Mouse (Mus musculus): ENCODE results near the gene Slfn9. TPM values are rescaled to one million over a fixed set of nuclear protein-coding genes. Genes with fewer than 3 reads are reported as not detected.
"Not testable (repeated sequence)": the region's sequence is repeated elsewhere in the genome, so short reads cannot be mapped to it uniquely, and the experiment has no call there.

The Slfn9 gene
- polyA plus RNA-seq (2012; rRNA removed) = 0.30 and 0.61 TPM in 2 replicates

- Histone ChIP-seq H3K4me3 (ENCODE audit: low read depth, low read length) (peak within 1 kb of the TSS; percentile 73), H3K27ac (ENCODE audit: insufficient read depth, low read depth, low read length) (peak within 1 kb of the TSS; percentile 78), H3K4me1 (ENCODE audit: control insufficient read depth, insufficient read depth, insufficient read length, low read length) (peaks cover 5% of the 10 kb centered on the region; the same call in 1 of the 2 replicates), H3K27me3 (ENCODE audit: control insufficient read depth, insufficient read depth, low read length) (no peaks in the 10 kb centered on the region), H3K36me3 (ENCODE audit: control insufficient read depth, insufficient read depth, low read length) (no peaks in the 10 kb centered on the region)
- WGBS = 2% methylated on average over 14 of the region's 14 CpGs
- TF ChIP-seq CTCF (IDR thresholded peaks at IDR 0.05; ENCODE audit: extremely low read depth, insufficient read length, insufficient replicate concordance, low read depth, low read length) = no peak
Observed at GRCm38 (mm10) chr11:82991469-82992166, at the start of gene Slfn9. Gene Slfn9, minus strand, starts transcription at chr11:82991830.

DNA sequence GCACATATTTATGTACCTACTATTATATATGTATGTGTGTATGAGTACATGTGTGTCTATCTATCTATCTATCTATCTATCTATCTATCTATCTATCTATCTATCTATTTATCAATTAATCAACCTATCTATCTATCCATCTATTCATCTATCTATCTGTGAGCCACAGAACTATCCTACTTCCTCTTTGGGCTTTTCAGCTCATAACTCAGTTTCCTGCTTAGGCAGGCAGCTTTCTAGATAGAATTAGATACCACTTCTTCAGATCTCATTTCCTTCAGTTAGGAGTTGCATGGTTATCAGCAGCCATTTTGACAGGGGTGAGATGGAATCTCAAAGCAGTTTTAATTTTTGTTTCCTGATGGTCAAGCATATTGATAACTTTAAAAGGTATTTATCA, 49.4 kb upstream of the Slfn9 start:
- Histone ChIP-seq H3K27ac (ENCODE audit: insufficient read depth, low read depth, low read length) (no peak overlapping the region), H3K4me1 (ENCODE audit: control insufficient read depth, insufficient read depth, insufficient read length, low read length) (no peaks in the 10 kb centered on the region; the same call in 1 of the 2 replicates), H3K36me3 (ENCODE audit: control insufficient read depth, insufficient read depth, low read length) (no peaks in the 10 kb centered on the region), H3K27me3 (ENCODE audit: control insufficient read depth, insufficient read depth, low read length) (no peaks in the 10 kb centered on the region), H3K4me3 (ENCODE audit: low read depth, low read length) (no peak overlapping the region)
- no peak for TF ChIP-seq CTCF (IDR thresholded peaks at IDR 0.05; ENCODE audit: extremely low read depth, insufficient read length, insufficient replicate concordance, low read depth, low read length)
- no peak for TF ChIP-seq POLR2A (IDR thresholded peaks at IDR 0.05; ENCODE audit: low read depth, low read length)

DNA sequence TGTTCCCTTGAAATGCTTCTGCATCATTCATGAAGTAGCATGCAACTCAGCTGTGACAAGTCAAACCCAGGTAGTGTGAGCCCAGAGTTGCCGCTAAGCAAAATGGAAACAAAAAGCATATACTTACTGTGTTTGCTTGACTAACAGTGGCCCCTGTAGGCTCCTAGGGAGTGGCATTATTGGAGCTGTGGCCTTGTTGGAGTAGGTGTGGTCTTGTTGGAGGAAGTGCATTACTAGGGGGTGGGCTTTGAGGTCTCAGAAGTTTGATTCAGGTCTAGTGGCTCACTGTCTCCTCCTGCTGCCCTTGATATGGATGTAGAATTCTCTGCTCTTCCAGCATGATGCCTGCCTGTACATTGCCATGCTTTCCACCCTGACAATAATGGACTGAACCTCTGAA, 48.7 kb upstream of the Slfn9 start:
- Histone ChIP-seq H3K27ac (ENCODE audit: insufficient read depth, low read depth, low read length) (no peak overlapping the region), H3K4me1 (ENCODE audit: control insufficient read depth, insufficient read depth, insufficient read length, low read length) (no peaks in the 10 kb centered on the region; the same call in 1 of the 2 replicates), H3K36me3 (ENCODE audit: control insufficient read depth, insufficient read depth, low read length) (no peaks in the 10 kb centered on the region), H3K27me3 (ENCODE audit: control insufficient read depth, insufficient read depth, low read length) (no peaks in the 10 kb centered on the region), H3K4me3 (ENCODE audit: low read depth, low read length) (no peak overlapping the region)
- no peak for TF ChIP-seq CTCF (IDR thresholded peaks at IDR 0.05; ENCODE audit: extremely low read depth, insufficient read length, insufficient replicate concordance, low read depth, low read length)
- TF ChIP-seq POLR2A (IDR thresholded peaks at IDR 0.05; ENCODE audit: low read depth, low read length) = no peak
- WGBS = 28% methylated on average over 1 of the region's 1 CpGs

- Histone ChIP-seq H3K4me3 (ENCODE audit: low read depth, low read length) (peak overlapping the region; percentile 51), H3K36me3 (ENCODE audit: control insufficient read depth, insufficient read depth, low read length) (no peaks in the 10 kb centered on the region), H3K27me3 (ENCODE audit: control insufficient read depth, insufficient read depth, low read length) (no peaks in the 10 kb centered on the region), H3K4me1 (ENCODE audit: control insufficient read depth, insufficient read depth, insufficient read length, low read length) (no peaks in the 10 kb centered on the region; the same call in 1 of the 2 replicates), H3K27ac (ENCODE audit: insufficient read depth, low read depth, low read length) (no peak overlapping the region)
- WGBS = 17% methylated on average over 19 of the region's 19 CpGs
- TF ChIP-seq CTCF (IDR thresholded peaks at IDR 0.05; ENCODE audit: extremely low read depth, insufficient read length, insufficient replicate concordance, low read depth, low read length) (no peak), POLR2A (IDR thresholded peaks at IDR 0.05; ENCODE audit: low read depth, low read length) (no peak)
Observed at GRCm38 (mm10) chr11:83039796-83040195, 48.2 kb upstream of the Slfn9 start.

- TF ChIP-seq CTCF (IDR thresholded peaks at IDR 0.05; ENCODE audit: extremely low read depth, insufficient read length, insufficient replicate concordance, low read depth, low read length) (no peak), POLR2A (IDR thresholded peaks at IDR 0.05; ENCODE audit: low read depth, low read length) (no peak)
- Histone ChIP-seq H3K27me3 (ENCODE audit: control insufficient read depth, insufficient read depth, low read length) (no peaks in the 10 kb centered on the region), H3K4me3 (ENCODE audit: low read depth, low read length) (no peak overlapping the region), H3K27ac (ENCODE audit: insufficient read depth, low read depth, low read length) (no peak overlapping the region), H3K36me3 (ENCODE audit: control insufficient read depth, insufficient read depth, low read length) (no peaks in the 10 kb centered on the region), H3K4me1 (ENCODE audit: control insufficient read depth, insufficient read depth, insufficient read length, low read length) (no peaks in the 10 kb centered on the region; the same call in 1 of the 2 replicates)
- 75% methylated on average over 1 of the region's 1 CpGs for WGBS
Observed at GRCm38 (mm10) chr11:83039156-83039555, 47.5 kb upstream of the Slfn9 start.

DNA sequence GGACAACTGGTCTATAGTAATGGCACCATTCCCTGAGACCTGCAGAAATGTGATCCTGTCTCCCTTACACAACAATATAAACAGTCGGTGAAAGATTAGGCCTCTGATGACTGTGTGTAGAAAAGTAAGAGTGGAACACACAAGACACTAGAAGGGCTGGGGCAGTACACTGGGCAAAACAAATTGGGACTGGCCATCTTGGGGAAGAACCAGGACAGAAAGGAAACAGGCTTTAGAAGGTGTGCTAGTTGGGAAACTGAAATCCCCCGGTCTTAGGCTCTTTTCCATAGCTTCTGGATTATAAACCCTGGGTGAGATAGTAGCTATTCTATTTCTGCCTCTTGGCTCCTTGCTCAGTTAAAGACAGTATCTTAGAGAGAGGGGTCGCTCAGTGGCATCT, 47.1 kb upstream of the Slfn9 start:
- not testable (repeated sequence) for H3K27me3 ChIP-seq (ENCODE audit: control insufficient read depth, insufficient read depth, low read length)
- 83% methylated on average over 3 of the region's 3 CpGs for WGBS

GRCm38 (mm10) chr11:83020621-83021020, 29.0 kb upstream of the Slfn9 start, which contains the start of gene Slfn8:
Gene Slfn8, minus strand, starts transcription at chr11:83020810.
- no peaks in the 10 kb centered on the region for H3K4me1 ChIP-seq (ENCODE audit: control insufficient read depth, insufficient read depth, insufficient read length, low read length)
- H3K27me3 ChIP-seq (ENCODE audit: control insufficient read depth, insufficient read depth, low read length) = no peaks in the 10 kb centered on the region
- peak within 1 kb of the TSS; percentile 59 for H3K4me3 ChIP-seq (ENCODE audit: low read depth, low read length)
- no peak for TF ChIP-seq CTCF (IDR thresholded peaks at IDR 0.05; ENCODE audit: extremely low read depth, insufficient read length, insufficient replicate concordance, low read depth, low read length)
- no peak for TF ChIP-seq POLR2A (IDR thresholded peaks at IDR 0.05; ENCODE audit: low read depth, low read length)
- WGBS = 45% methylated on average over 5 of the region's 5 CpGs
- H3K27ac ChIP-seq (ENCODE audit: insufficient read depth, low read depth, low read length) = peak within 1 kb of the TSS; percentile 57
- no peaks in the 10 kb centered on the region for H3K36me3 ChIP-seq (ENCODE audit: control insufficient read depth, insufficient read depth, low read length)

More for the DNA sequence above, 47.1 kb upstream of the Slfn9 start:
- not testable (repeated sequence) for H3K36me3 ChIP-seq (ENCODE audit: control insufficient read depth, insufficient read depth, low read length); H3K27ac ChIP-seq (ENCODE audit: insufficient read depth, low read depth, low read length); H3K4me1 ChIP-seq (ENCODE audit: control insufficient read depth, insufficient read depth, insufficient read length, low read length); H3K4me3 ChIP-seq (ENCODE audit: low read depth, low read length)

- Histone ChIP-seq H3K4me3 (ENCODE audit: low read depth, low read length) (peak overlapping the region; percentile 59), H3K27ac (ENCODE audit: insufficient read depth, low read depth, low read length) (peak overlapping the region; percentile 57)
- H3K36me3 ChIP-seq (ENCODE audit: control insufficient read depth, insufficient read depth, low read length); H3K27me3 ChIP-seq (ENCODE audit: control insufficient read depth, insufficient read depth, low read length); H3K4me1 ChIP-seq (ENCODE audit: control insufficient read depth, insufficient read depth, insufficient read length, low read length): not testable (repeated sequence)
- WGBS = 73% methylated on average over 18 of the region's 18 CpGs
Observed at GRCm38 (mm10) chr11:83019561-83020519, 28.2 kb upstream of the Slfn9 start.
